Mouse (Mus musculus): ENCODE measurements around the gene Sh3bp1.

- TF ChIP-seq CTCF (IDR thresholded peaks at IDR 0.05; ENCODE audit: low read depth, low read length) (no peak), TAL1 (conservative IDR thresholded peaks at IDR 0.05; ENCODE audit: low read depth, low read length) (no peak), GATA1 (IDR thresholded peaks at IDR 0.05; ENCODE audit: borderline replicate concordance, low read length) (no peak), POLR2AphosphoS5 (IDR thresholded peaks at IDR 0.05; ENCODE audit: insufficient replicate concordance, low read depth, low read length) (no peak), GATA2 (IDR thresholded peaks at IDR 0.05; ENCODE audit: borderline replicate concordance, low read depth, low read length) (no peak)
Measured at GRCm38 (mm10) chr15:78857009-78857408, 42.6 kb upstream of the Sh3bp1 start.
